Mouse (Mus musculus) liver, postnatal 0 days (tissue): ENCODE results near the gene Dusp7. TPM values are rescaled to one million over a fixed set of nuclear protein-coding genes. Genes with fewer than 3 reads are reported as not detected.

ENCODE experiments used
- ATAC-seq: fragments of 200-750 bp; cut with Nextera tagmentation; 2 replicates; pipeline ENCODE4 v1.8.0; 2017; ENCODE audit warnings: mild to moderate bottlenecking, moderate library complexity
- DNase-seq: peaks from one replicate; pipeline ENCODE4 v3.0.0-alpha.2; 2016
- H3K27ac ChIP-seq: fragments of 300-500 bp; sonication (generic); 2 replicates; pipeline ENCODE4 v1.5.1; 2014; ENCODE audit warnings: antibody characterized with exemption, moderate library complexity, mild to moderate bottlenecking, low read depth
- H3K27me3 ChIP-seq: fragments of 300-500 bp; sonication (generic); 2 replicates; pipeline ENCODE4 v1.6.1; 2014; ENCODE audit warnings: low read length, control low read depth, mixed read lengths; ENCODE audit not compliant: insufficient read depth
- H3K36me3 ChIP-seq: fragments of 300-500 bp; sonication (generic); replicated peaks from 2 replicates; pipeline ENCODE4 v1.6.1; 2014; ENCODE audit warnings: mild to moderate bottlenecking, control low read depth, low read length, moderate library complexity, mixed read lengths; ENCODE audit not compliant: insufficient read depth
- H3K4me1 ChIP-seq: fragments of 300-500 bp; sonication (generic); 2 replicates; pipeline ENCODE4 v1.6.1; 2014; ENCODE audit warnings: antibody characterized with exemption, mild to moderate bottlenecking, control low read depth; ENCODE audit not compliant: insufficient read depth
- H3K4me2 ChIP-seq: fragments of 300-500 bp; sonication (generic); 2 replicates; pipeline ENCODE4 v1.6.1; 2014; ENCODE audit warnings: low read depth, mild to moderate bottlenecking, low read length, moderate library complexity, mixed read lengths
- H3K4me3 ChIP-seq: fragments of 300-500 bp; sonication (generic); 2 replicates; pipeline ENCODE4 v1.5.1; 2014; ENCODE audit warnings: low read depth, low read length
- H3K9ac ChIP-seq: fragments of 300-500 bp; sonication (generic); replicated peaks from 2 replicates; pipeline ENCODE4 v1.6.1; 2014; ENCODE audit warnings: mild to moderate bottlenecking, moderate library complexity
- H3K9me3 ChIP-seq: fragments of 300-500 bp; sonication (generic); 2 replicates; pipeline ENCODE4 v1.6.1; 2016; ENCODE audit warnings: mild to moderate bottlenecking, control low read depth, low read length, mixed read lengths
- CTCF ChIP-seq: sonication (generic); IDR thresholded peaks from 2 replicates; pipeline ENCODE4 v1.5.1; 2016; ENCODE audit warnings: antibody characterized with exemption, low read depth
- EP300 ChIP-seq: IDR thresholded peaks from 2 replicates; pipeline ENCODE4 v1.6.1; 2016; ENCODE audit warnings: antibody characterized with exemption, low read depth, mild to moderate bottlenecking
- WGBS: fragments of 180-500 bp; shearing (Covaris S2); extraction: QIAGEN DNeasy Blood & Tissue Kit; methylation state at CpG from one replicate; pipeline ENCODE4 v1.1.7; 2014; ENCODE audit not compliant: insufficient replicate concordance; 5-methylcytosine and 5-hydroxymethylcytosine counted together
- polyA plus RNA-seq: library from polyadenylated mRNA; unstranded; fragments of >200 nt; fragmentation: Nextera tagmentation; extraction: Ambion mirVana; gene quantifications from 2 replicates; pipeline ENCODE4 v1.2.1, GENCODE M21; 2015

Dusp7 gene
- polyA plus RNA-seq, 1 experiment from 2014 or later = 3.4 TPM

GRCm38 (mm10) chr9:106368831-106369501 is 534 bp downstream of the Dusp7 start:
- 6% methylated on average over 45 of the region's 72 CpGs for WGBS
- H3K27ac ChIP-seq = peak overlapping the region; percentile 93
- H3K9me3 ChIP-seq = no peaks in the 10 kb centered on the region
- H3K4me2 ChIP-seq = peak overlapping the region; percentile 100
- DNase-seq (peak; percentile 66), ATAC-seq (peak; percentile 13; the same call in 1 of the 2 replicates)
- H3K27me3 ChIP-seq = no peaks in the 10 kb centered on the region
- TF ChIP-seq EP300 (no peak), CTCF (peak; percentile 55)
- peaks cover 6% of the 10 kb centered on the region for H3K36me3 ChIP-seq
- peak overlapping the region; percentile 78 for H3K4me3 ChIP-seq
- peak overlapping the region; percentile 84 for H3K9ac ChIP-seq
- peaks cover 56% of the 10 kb centered on the region for H3K4me1 ChIP-seq

- DNase-seq = no peak
- WGBS = 9% methylated on average over 11 of the region's 11 CpGs
- Histone ChIP-seq H3K27ac (peak overlapping the region; percentile 93; the same call in 1 of the 2 replicates), H3K9me3 (no peaks in the 10 kb centered on the region), H3K4me2 (peak overlapping the region; percentile 100), H3K36me3 (peaks cover 7% of the 10 kb centered on the region), H3K27me3 (no peaks in the 10 kb centered on the region), H3K4me1 (peaks cover 54% of the 10 kb centered on the region), H3K4me3 (peak overlapping the region; percentile 78), H3K9ac (peak overlapping the region; percentile 84)
- TF ChIP-seq CTCF = no peak
- no peak for ATAC-seq
Measured at GRCm38 (mm10) chr9:106369801-106370485, 1.5 kb downstream of the Dusp7 start.

GRCm38 (mm10) chr9:106370620-106371383 is 2.4 kb downstream of the Dusp7 start:
- H3K36me3 ChIP-seq = peaks cover 7% of the 10 kb centered on the region
- peak overlapping the region; percentile 78; the same call in 1 of the 2 replicates for H3K4me3 ChIP-seq
- peaks cover 52% of the 10 kb centered on the region for H3K4me1 ChIP-seq
- peak overlapping the region; percentile 79 for H3K27ac ChIP-seq
- ATAC-seq (no peak), DNase-seq (no peak)
- 82% methylated on average over 30 of the region's 30 CpGs for WGBS
- H3K9ac ChIP-seq = no peak overlapping the region
- no peak for TF ChIP-seq EP300
- TF ChIP-seq CTCF = no peak
- no peaks in the 10 kb centered on the region for H3K27me3 ChIP-seq
- H3K4me2 ChIP-seq = peak overlapping the region; percentile 100
- H3K9me3 ChIP-seq = no peaks in the 10 kb centered on the region

- no peak for DNase-seq
- no peaks in the 10 kb centered on the region for H3K9me3 ChIP-seq
- TF ChIP-seq EP300 (no peak), CTCF (no peak)
- peaks cover 7% of the 10 kb centered on the region for H3K36me3 ChIP-seq
- peak overlapping the region; percentile 100 for H3K4me2 ChIP-seq
- 53% methylated on average over 6 of the region's 6 CpGs for WGBS
- H3K9ac ChIP-seq = no peak overlapping the region; the same call in 1 of the 2 replicates
- H3K27me3 ChIP-seq = no peaks in the 10 kb centered on the region
- 0 out of 2 replicates have a peak overlapping the region, but pooled peaks have one; percentile 4 for H3K4me3 ChIP-seq
- peaks cover 52% of the 10 kb centered on the region for H3K4me1 ChIP-seq
- ATAC-seq = no peak
- H3K27ac ChIP-seq = peak overlapping the region; percentile 79
Measured at GRCm38 (mm10) chr9:106371384-106371671, 2.9 kb downstream of the Dusp7 start.

- Histone ChIP-seq H3K9me3 (no peaks in the 10 kb centered on the region), H3K36me3 (peaks cover 7% of the 10 kb centered on the region), H3K27ac (peak overlapping the region; percentile 79), H3K4me1 (peaks cover 51% of the 10 kb centered on the region), H3K27me3 (no peaks in the 10 kb centered on the region), H3K4me2 (peak overlapping the region; percentile 100), H3K9ac (peak overlapping the region; percentile 8; the same call in 1 of the 2 replicates), H3K4me3 (0 out of 2 replicates have a peak overlapping the region, but pooled peaks have one; percentile 4)
- ATAC-seq (peak; percentile 6; the same call in 1 of the 2 replicates), DNase-seq (peak; percentile 80)
- WGBS = 18% methylated on average over 6 of the region's 6 CpGs
- TF ChIP-seq EP300 = peak; percentile 62; the same call in 1 of the 2 replicates
- TF ChIP-seq CTCF = peak; percentile 34
Measured at GRCm38 (mm10) chr9:106371776-106372175, 3.3 kb downstream of the Dusp7 start.
